Mouse (Mus musculus): ENCODE measurements around the gene Igll1. TPM values are rescaled to one million over a fixed set of nuclear protein-coding genes. Genes with fewer than 3 reads are reported as not detected.

Igll1 gene
- polyA plus RNA-seq, 1 experiment from 2014 or later: not detected

DNA sequence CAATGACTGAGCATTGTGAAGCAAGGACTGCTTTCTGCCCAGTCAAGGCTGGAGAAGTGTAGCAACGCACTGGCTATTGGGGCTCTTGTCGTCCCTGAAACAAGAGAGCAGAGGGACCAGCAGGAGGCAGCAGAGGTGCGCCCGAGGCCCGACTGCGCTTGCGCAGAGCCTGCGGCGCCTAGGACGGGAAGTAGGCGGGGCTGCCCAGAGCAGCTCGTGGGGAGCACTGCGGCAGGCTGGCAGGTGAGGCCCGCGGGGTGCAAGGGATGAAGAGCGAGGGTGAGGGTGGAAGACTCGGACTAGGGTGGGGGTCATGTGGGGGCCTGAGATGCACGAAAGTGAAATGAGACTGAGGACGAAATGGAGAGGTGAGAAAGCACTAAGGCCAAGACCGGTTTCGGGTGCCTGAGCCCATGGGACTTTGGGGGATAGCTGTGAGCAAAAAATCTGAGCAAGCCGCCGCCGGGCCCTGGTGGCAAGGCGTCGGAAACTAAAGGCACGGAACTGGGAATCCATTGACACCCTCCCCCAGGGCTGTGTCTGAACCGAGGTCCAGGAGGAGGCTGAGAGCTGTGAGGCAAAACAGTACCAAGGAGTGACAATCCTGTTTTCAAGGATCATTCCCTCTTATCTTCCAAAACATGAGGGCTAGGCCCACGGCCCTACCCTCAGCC, 32.7 kb upstream of the Igll1 start, which contains the start of gene Ppm1f:
TSS of gene Ppm1f (plus strand) at position 88 of the 674 bp plus-strand sequence.
- no peaks in the 10 kb centered on the region for H3K27me3 ChIP-seq (ENCODE audit: insufficient read depth, low read length)
- H3K4me2 ChIP-seq: peak within 1 kb of the TSS; percentile 74
- peak within 1 kb of the TSS; percentile 65 for H3K9ac ChIP-seq
- peaks cover 26% of the 10 kb centered on the region for H3K36me3 ChIP-seq (ENCODE audit: insufficient read depth)
- H3K27ac ChIP-seq (ENCODE audit: low read depth): peak within 1 kb of the TSS; percentile 39
- under 1% methylated on average over 29 of the region's 29 CpGs for WGBS
- DNase-seq (peak; percentile 97), ATAC-seq (ENCODE audit: insufficient read depth) (peak; percentile 93)
- H3K4me3 ChIP-seq (ENCODE audit: low read depth, low read length): peak within 1 kb of the TSS; percentile 65
- no peaks in the 10 kb centered on the region for H3K9me3 ChIP-seq (ENCODE audit: low read depth, low read length)
- H3K4me1 ChIP-seq (ENCODE audit: insufficient read depth): no peaks in the 10 kb centered on the region
- peak; percentile 94 for TF ChIP-seq CTCF (IDR thresholded peaks at IDR 0.05; ENCODE audit: low read depth)

GRCm38 (mm10) chr16:16896015-16896381, 32.2 kb upstream of the Igll1 start:
- Histone ChIP-seq H3K4me1 (ENCODE audit: insufficient read depth) (no peaks in the 10 kb centered on the region), H3K27ac (ENCODE audit: low read depth) (peak overlapping the region; percentile 18; the same call in 1 of the 2 replicates), H3K4me2 (peak overlapping the region; percentile 74; the same call in 1 of the 2 replicates), H3K27me3 (ENCODE audit: insufficient read depth, low read length) (no peaks in the 10 kb centered on the region), H3K9me3 (ENCODE audit: low read depth, low read length) (no peaks in the 10 kb centered on the region), H3K36me3 (ENCODE audit: insufficient read depth) (peaks cover 31% of the 10 kb centered on the region), H3K4me3 (ENCODE audit: low read depth, low read length) (no peak overlapping the region; the same call in 1 of the 2 replicates), H3K9ac (no peak overlapping the region)
- ATAC-seq (ENCODE audit: insufficient read depth): peak; percentile 66
- no peak for TF ChIP-seq CTCF (IDR thresholded peaks at IDR 0.05; ENCODE audit: low read depth)
- WGBS: 24% methylated on average over 4 of the region's 4 CpGs
- DNase-seq: no peak

DNA sequence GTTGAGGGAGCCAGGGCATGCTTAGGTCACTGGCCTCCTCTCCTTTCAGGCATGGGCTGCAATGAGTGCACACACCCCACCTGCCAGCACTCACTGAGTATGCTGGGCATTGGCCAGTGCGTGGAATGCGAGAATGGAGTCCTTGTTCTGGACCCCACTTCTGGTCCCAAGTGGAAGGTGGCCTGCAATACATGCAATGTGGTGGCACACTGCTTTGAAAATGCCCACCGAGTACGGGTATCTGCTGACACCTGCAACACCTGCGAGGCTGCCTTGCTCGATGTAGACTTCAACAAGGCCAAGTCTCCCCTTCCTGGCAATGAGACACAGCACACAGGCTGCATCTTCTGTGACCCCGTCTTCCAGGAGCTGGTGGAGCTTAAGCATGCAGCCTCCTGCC, 28.6 kb upstream of the Igll1 start:
- no peaks in the 10 kb centered on the region for H3K4me1 ChIP-seq (ENCODE audit: insufficient read depth)
- DNase-seq: no peak
- H3K4me3 ChIP-seq (ENCODE audit: low read depth, low read length): no peak overlapping the region
- no peaks in the 10 kb centered on the region for H3K27me3 ChIP-seq (ENCODE audit: insufficient read depth, low read length)
- no peak overlapping the region for H3K9ac ChIP-seq
- WGBS: 91% methylated on average over 7 of the region's 7 CpGs
- no peak overlapping the region for H3K4me2 ChIP-seq
- H3K9me3 ChIP-seq (ENCODE audit: low read depth, low read length): no peaks in the 10 kb centered on the region
- H3K36me3 ChIP-seq (ENCODE audit: insufficient read depth): peaks cover 65% of the 10 kb centered on the region
- no peak overlapping the region for H3K27ac ChIP-seq (ENCODE audit: low read depth)
- ATAC-seq (ENCODE audit: insufficient read depth): no peak
- no peak for TF ChIP-seq CTCF (IDR thresholded peaks at IDR 0.05; ENCODE audit: low read depth)

- Histone ChIP-seq H3K36me3 (ENCODE audit: insufficient read depth) (peaks cover 98% of the 10 kb centered on the region), H3K27ac (ENCODE audit: low read depth) (no peak overlapping the region), H3K27me3 (ENCODE audit: insufficient read depth, low read length) (no peaks in the 10 kb centered on the region), H3K9ac (no peak overlapping the region), H3K4me3 (ENCODE audit: low read depth, low read length) (no peak overlapping the region), H3K4me1 (ENCODE audit: insufficient read depth) (no peaks in the 10 kb centered on the region), H3K4me2 (no peak overlapping the region), H3K9me3 (ENCODE audit: low read depth, low read length) (no peaks in the 10 kb centered on the region)
- no peak for ATAC-seq (ENCODE audit: insufficient read depth)
- no peak for DNase-seq
- no peak for TF ChIP-seq CTCF (IDR thresholded peaks at IDR 0.05; ENCODE audit: low read depth)
- WGBS: 96% methylated on average over 1 of the region's 1 CpGs
Observed at GRCm38 (mm10) chr16:16888341-16888740, 24.6 kb upstream of the Igll1 start.

DNA sequence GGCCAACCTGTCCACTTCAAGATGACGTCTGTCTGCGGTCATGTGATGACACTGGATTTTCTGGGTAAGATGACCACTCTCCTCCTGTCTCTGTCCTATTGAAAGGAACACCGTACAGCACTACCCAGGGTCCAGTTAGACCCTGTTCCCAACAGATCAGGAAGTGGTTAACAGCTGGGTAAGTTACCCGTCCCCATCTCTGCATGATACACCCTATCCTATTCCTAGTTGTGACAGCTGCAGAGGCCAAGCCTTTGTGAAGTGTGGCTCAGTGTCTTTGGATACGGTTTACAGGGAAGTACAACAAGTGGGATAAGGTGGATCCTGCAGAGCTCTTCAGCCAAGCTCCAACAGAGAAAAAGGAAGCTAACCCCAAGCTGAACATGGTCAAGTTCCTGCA, 15.2 kb upstream of the Igll1 start:
- ATAC-seq (ENCODE audit: insufficient read depth) (no peak), DNase-seq (no peak)
- H3K27me3 ChIP-seq (ENCODE audit: insufficient read depth, low read length): no peaks in the 10 kb centered on the region
- TF ChIP-seq CTCF (IDR thresholded peaks at IDR 0.05; ENCODE audit: low read depth): no peak
- no peak overlapping the region for H3K27ac ChIP-seq (ENCODE audit: low read depth)
- 86% methylated on average over 5 of the region's 5 CpGs for WGBS
- no peak overlapping the region for H3K9ac ChIP-seq
- no peaks in the 10 kb centered on the region for H3K9me3 ChIP-seq (ENCODE audit: low read depth, low read length)
- no peak overlapping the region for H3K4me2 ChIP-seq
- peaks cover 74% of the 10 kb centered on the region for H3K36me3 ChIP-seq (ENCODE audit: insufficient read depth)
- no peaks in the 10 kb centered on the region for H3K4me1 ChIP-seq (ENCODE audit: insufficient read depth)
- H3K4me3 ChIP-seq (ENCODE audit: low read depth, low read length): no peak overlapping the region

DNA sequence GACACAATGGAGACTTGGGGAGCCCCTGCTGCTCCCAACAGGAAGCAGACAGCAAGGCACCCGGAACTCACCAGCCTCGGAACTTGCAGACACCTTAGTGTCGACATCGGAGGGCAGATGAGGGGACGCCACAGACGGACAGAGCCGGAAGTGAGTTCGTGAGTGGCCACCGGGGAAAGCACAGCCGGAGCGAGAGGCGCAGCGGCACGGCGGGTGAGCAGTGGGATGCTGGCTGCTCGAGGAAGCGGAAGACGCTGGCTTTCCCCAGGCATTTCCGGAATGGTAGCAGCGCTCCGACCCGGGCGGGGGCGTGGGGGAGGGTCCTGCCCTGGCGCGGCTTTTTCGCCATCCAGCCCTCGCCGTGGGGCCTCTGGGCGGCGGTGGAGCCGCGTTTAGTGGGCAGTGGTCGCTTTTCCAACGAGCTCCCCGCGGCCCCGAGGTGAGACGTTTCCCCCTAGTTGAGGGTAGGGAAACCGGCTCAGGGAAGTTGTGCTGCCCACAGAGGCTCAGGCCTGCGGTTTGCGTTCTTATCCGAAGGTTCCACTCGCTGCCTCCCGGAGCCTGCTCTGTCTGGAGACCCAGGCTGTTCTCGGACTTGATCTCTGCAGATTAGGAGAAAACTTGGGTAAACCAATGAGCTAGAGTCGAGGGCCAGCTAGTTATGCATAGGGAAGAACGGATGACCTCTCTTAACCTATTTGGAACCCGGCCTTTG, 7.0 kb upstream of the Igll1 start, which contains the start of the genes Top3b and Vpreb1:
TSS of gene Top3b (plus strand) at position 120 of the 715 bp plus-strand sequence.
TSS of gene Vpreb1 (minus strand) at position 227 of the 715 bp plus-strand sequence.
- H3K4me2 ChIP-seq: peak within 1 kb of the TSS; percentile 83
- peak within 1 kb of the TSS; percentile 75 for H3K4me3 ChIP-seq (ENCODE audit: low read depth, low read length)
- DNase-seq (peak; percentile 97), ATAC-seq (ENCODE audit: insufficient read depth) (peak; percentile 96)
- TF ChIP-seq CTCF (IDR thresholded peaks at IDR 0.05; ENCODE audit: low read depth): peak; percentile 36
- peaks cover 4% of the 10 kb centered on the region; the same call in 1 of the 2 replicates for H3K4me1 ChIP-seq (ENCODE audit: insufficient read depth)
- peak within 1 kb of the TSS; percentile 98 for H3K27ac ChIP-seq (ENCODE audit: low read depth)
- peak within 1 kb of the TSS; percentile 93 for H3K9ac ChIP-seq
- under 1% methylated on average over 49 of the region's 49 CpGs for WGBS
- no peaks in the 10 kb centered on the region for H3K9me3 ChIP-seq (ENCODE audit: low read depth, low read length)
- H3K27me3 ChIP-seq (ENCODE audit: insufficient read depth, low read length): no peaks in the 10 kb centered on the region
- H3K36me3 ChIP-seq (ENCODE audit: insufficient read depth): 0 out of 2 replicates have a peak, but pooled peaks cover under 1% of the 10 kb centered on the region

GRCm38 (mm10) chr16:16870241-16870616, 6.4 kb upstream of the Igll1 start:
- H3K9me3 ChIP-seq (ENCODE audit: low read depth, low read length): no peaks in the 10 kb centered on the region
- no peak for TF ChIP-seq CTCF (IDR thresholded peaks at IDR 0.05; ENCODE audit: low read depth)
- H3K27ac ChIP-seq (ENCODE audit: low read depth): peak overlapping the region; percentile 98; the same call in 1 of the 2 replicates
- H3K36me3 ChIP-seq (ENCODE audit: insufficient read depth): no peaks in the 10 kb centered on the region
- ATAC-seq (ENCODE audit: insufficient read depth) (peak; percentile 47), DNase-seq (no peak)
- H3K4me1 ChIP-seq (ENCODE audit: insufficient read depth): peaks cover 4% of the 10 kb centered on the region; the same call in 1 of the 2 replicates
- peak overlapping the region; percentile 83 for H3K4me2 ChIP-seq
- peak overlapping the region; percentile 93 for H3K9ac ChIP-seq
- no peaks in the 10 kb centered on the region for H3K27me3 ChIP-seq (ENCODE audit: insufficient read depth, low read length)
- peak overlapping the region; percentile 75 for H3K4me3 ChIP-seq (ENCODE audit: low read depth, low read length)
- 32% methylated on average over 7 of the region's 7 CpGs for WGBS

All from lung, embryonic 14.5 days (tissue).